Mouse (Mus musculus): ENCODE data around the gene Fat3. TPM values are rescaled to one million over a fixed set of nuclear protein-coding genes. Genes with fewer than 3 reads are reported as not detected.

Gene Fat3
- 0.05 and 0.10 TPM in 2 replicates for polyA plus RNA-seq (2012; rRNA removed)

DNA sequence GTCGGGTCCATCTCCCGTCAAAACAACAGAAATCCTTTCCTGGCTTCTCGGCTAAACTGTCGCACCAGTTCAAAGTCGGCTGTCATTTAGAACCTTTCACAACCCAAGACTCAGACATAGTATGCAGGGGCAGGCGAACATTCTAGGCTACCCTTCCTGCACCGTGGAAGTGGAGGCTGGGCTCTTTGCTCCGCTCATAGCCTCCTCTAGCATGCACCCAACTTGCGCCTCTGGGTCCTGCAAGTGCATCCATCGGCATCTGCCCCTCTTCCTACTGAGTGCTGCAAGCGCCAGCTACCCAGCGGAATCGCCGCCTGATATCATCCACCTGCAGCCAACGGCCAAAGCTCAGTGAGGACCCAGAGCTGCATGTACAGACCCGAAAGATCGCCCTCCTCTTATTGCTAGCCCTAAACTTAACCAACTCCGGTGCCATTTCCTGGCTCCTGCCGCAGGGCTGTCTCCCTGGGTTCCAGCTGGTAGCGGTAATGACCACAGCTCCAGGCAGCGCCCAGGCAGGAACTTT lies at the start of gene Fat3:
Gene Fat3 (minus strand): TSS at position 100 of the 526 bp plus-strand sequence.

GRCm38 (mm10) chr9:15874506-15875160 lies 626.5 kb downstream of the Fat3 start, which contains the start of gene Mtnr1b:
Gene Mtnr1b, minus strand, starts transcription at chr9:15874556.

